Mouse (Mus musculus) kidney, adult 2 months (tissue): ENCODE measurements around the gene Pagr1b.

Source experiments
- CTCF ChIP-seq: fragments of 200-500 bp; conservative IDR thresholded peaks from 2 replicates; pipeline ENCODE4 v1.5.1; 2011; ENCODE audit warnings: low read depth, mild to moderate bottlenecking, control low read depth, low read length, moderate library complexity, mixed read lengths; ENCODE audit not compliant: insufficient read depth, insufficient read length
- POLR2A ChIP-seq: fragments of 200-500 bp; IDR thresholded peaks from one replicate; pipeline ENCODE4 v1.6.1; 2011; ENCODE audit warnings: low read depth, low read length, control low read depth

DNA sequence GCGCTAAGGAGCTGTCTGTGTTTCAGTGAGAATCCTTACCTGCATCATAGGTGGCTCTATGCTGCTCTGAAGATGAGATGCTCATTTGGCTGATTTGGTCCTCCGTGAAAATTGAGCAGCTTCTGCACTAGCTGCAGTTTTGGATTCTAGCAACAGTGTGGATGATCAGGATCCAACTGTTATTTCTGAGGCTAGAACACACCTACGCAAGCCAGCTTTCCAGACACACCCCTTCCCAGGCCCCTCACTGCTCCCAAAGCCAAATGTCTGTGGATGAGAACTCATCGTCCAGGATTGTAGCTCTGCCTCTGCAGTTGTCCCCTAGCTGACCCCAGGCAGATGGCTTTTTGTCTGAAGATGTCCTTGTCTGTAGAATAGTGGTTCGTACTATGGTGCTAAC, 55.2 kb downstream of the Pagr1b start:
- TF ChIP-seq POLR2A (no peak), CTCF (no peak)
